In the genomic region with DNA sequence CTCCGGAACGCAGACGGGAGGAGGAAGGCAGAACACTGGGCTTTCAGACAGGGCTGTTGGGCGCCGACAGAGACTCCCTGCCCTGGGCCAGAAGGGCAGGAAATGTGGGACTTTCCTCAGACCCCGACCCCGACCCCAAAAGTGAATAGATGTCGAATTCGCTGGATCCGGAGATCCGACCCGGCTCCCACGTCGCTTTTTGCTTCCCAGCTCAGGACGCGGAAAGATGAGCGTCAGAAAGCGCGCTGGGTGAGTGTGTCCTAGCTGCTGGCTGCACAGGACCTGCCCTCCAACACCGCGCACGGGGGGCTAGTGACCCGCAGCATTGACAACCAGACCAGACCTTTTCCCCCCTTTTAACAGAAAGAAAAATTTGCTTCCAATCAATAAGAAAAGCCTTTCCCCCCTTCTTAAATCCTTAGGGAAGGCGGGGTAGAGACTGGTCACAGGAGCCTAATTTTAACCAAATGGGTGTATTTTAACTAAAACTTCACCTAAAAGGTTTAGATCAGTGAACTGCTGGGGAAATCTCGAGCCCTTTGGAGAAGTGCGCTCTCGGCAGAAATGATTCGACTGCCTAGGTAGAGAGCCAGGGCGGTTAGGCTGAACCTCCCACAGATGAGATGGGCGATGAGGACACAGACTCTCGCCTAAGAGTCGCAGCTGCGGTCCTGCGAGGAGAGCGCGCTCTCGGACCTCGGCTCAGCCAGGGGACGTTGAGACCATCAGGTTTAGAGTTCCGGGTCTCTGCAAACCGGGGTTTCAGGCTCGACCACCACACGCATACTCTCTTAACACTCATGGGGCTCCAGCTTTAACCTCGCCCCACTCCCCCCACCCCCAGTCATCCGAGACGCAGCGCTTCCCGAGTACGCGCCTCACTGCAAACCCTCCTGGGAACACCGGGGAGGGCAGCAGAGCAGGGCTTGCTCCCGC, we compare ENCODE assay signal across 9 mouse cellular contexts. TPM values are rescaled to one million over a fixed set of nuclear protein-coding genes. Genes with fewer than 3 reads are reported as not detected.
DNase-seq lines count a peak whose midpoint lies in the region; ATAC-seq lines count a peak whose summit lies in the region.
"Had no signal": no experiment of that assay in that cellular context is flagged by ENCODE, and none has a peak within 500 bp of the region (broad histone marks: within the 10 kb centered on the region; RNA-seq: fewer than 3 reads in every experiment).

No protein-coding gene starts in this region.

- H3K27me3 ChIP-seq in heart, embryonic 10.5 days (ENCODE audit: insufficient read depth, poor library complexity, severe bottlenecking), result peaks cover 87% of the 10 kb centered on the region
- H3K27me3 ChIP-seq in hindbrain, embryonic 11.5 days (ENCODE audit: control insufficient read depth, insufficient read depth, low read length), result peaks cover 70% of the 10 kb centered on the region
- H3K27me3 ChIP-seq in midbrain, embryonic 12.5 days, result peaks cover 80% of the 10 kb centered on the region

- ATAC-seq in hindbrain, embryonic 11.5 days (ENCODE audit: low FRiP score), result no peak
- ATAC-seq in midbrain, embryonic 12.5 days (ENCODE audit: low FRiP score, low read depth), result no peak

- under 1% methylated on average over 52 of the region's 52 CpGs for WGBS in heart, embryonic 10.5 days
- under 1% methylated on average over 52 of the region's 52 CpGs for WGBS in hindbrain, embryonic 11.5 days
- WGBS in midbrain, embryonic 12.5 days, result under 1% methylated on average over 52 of the region's 52 CpGs

- no peak for DNase-seq in heart, embryonic 10.5 days (ENCODE audit: low spot score)
- DNase-seq in heart, postnatal 14 days, result no peak
- DNase-seq in hindbrain, embryonic 11.5 days (ENCODE audit: low spot score), result peak; percentile 62
- DNase-seq in thymus, postnatal 36 days, result no peak
- DNase-seq in natural killer cell, adult 2 months (ENCODE audit: low spot score in 2 of 2), result no peak
- DNase-seq in adrenal gland, postnatal 14 days, result no peak

- H3K4me3 ChIP-seq in heart, embryonic 10.5 days, result peak overlapping the region; percentile 71
- peak overlapping the region; percentile 35 for H3K4me3 ChIP-seq in brown adipose tissue, adult 24 weeks (ENCODE audit: insufficient read depth, low read depth, low read length)
- peak overlapping the region; percentile 25 for H3K4me3 ChIP-seq in hindbrain, embryonic 11.5 days (ENCODE audit: low read depth, low read length)
- peak overlapping the region; percentile 54 for H3K4me3 ChIP-seq in midbrain, embryonic 12.5 days

- H3K4me2 ChIP-seq in hindbrain, embryonic 11.5 days (replicated peaks; ENCODE audit: low read depth, low read length), result peak overlapping the region; percentile 97
- peak overlapping the region; percentile 95 for H3K4me2 ChIP-seq in midbrain, embryonic 12.5 days (replicated peaks)

- peaks cover 46% of the 10 kb centered on the region for H3K4me1 ChIP-seq in heart, embryonic 10.5 days
- no peaks in the 10 kb centered on the region for H3K4me1 ChIP-seq in brown adipose tissue, adult 24 weeks (ENCODE audit: control insufficient read depth, insufficient read depth, insufficient read length, low read length)
- peaks cover 12% of the 10 kb centered on the region; the same call in 1 of the 2 replicates for H3K4me1 ChIP-seq in hindbrain, embryonic 11.5 days (replicated peaks; ENCODE audit: control insufficient read depth, insufficient read depth, low read length)
- peaks cover 44% of the 10 kb centered on the region for H3K4me1 ChIP-seq in midbrain, embryonic 12.5 days

- H3K9me3 ChIP-seq in heart, embryonic 10.5 days, result no peaks in the 10 kb centered on the region
- H3K9me3 ChIP-seq in hindbrain, embryonic 11.5 days (ENCODE audit: control insufficient read depth, low read length), result no peaks in the 10 kb centered on the region
- H3K9me3 ChIP-seq in midbrain, embryonic 12.5 days, result no peaks in the 10 kb centered on the region

- 0 out of 2 replicates have a peak overlapping the region, but pooled peaks have one; percentile 7 for H3K9ac ChIP-seq in hindbrain, embryonic 11.5 days (ENCODE audit: low read depth, low read length)
- no peak overlapping the region; the same call in 1 of the 2 replicates for H3K9ac ChIP-seq in midbrain, embryonic 12.5 days (replicated peaks)

- H3K27ac ChIP-seq in heart, embryonic 10.5 days, result peak overlapping the region; percentile 47; the same call in 1 of the 2 replicates
- no peak overlapping the region for H3K27ac ChIP-seq in brown adipose tissue, adult 24 weeks (replicated peaks; ENCODE audit: low read depth, low read length)
- no peak overlapping the region for H3K27ac ChIP-seq in hindbrain, embryonic 11.5 days (ENCODE audit: low read depth, low read length)
- no peak overlapping the region for H3K27ac ChIP-seq in midbrain, embryonic 12.5 days (replicated peaks)

- no peaks in the 10 kb centered on the region for H3K36me3 ChIP-seq in heart, embryonic 10.5 days
- H3K36me3 ChIP-seq in hindbrain, embryonic 11.5 days (ENCODE audit: control insufficient read depth, insufficient read depth, low read length), result no peaks in the 10 kb centered on the region
- no peaks in the 10 kb centered on the region for H3K36me3 ChIP-seq in midbrain, embryonic 12.5 days

- intact Hi-C loops in heart, postnatal 14 days (cut with DNase I), result loop anchor here (2.0 to 10.0 kb wide), 7 partner anchors 196 to 1504 kb away; no protein-coding TSS in a partner anchor

RNA-seq across cellular contexts. Expression of a gene that starts 1.8 kb away (rescaled TPM):
- polyA plus RNA-seq in heart, embryonic 10.5 days (2016; fragmentation: Nextera tagmentation; extraction: Ambion mirVana), result 4.6 and 5.5 TPM in 2 replicates
- 10 to 100 TPM; 12.1 to 13.5 TPM for total RNA-seq in heart, postnatal 14 days (2021)
- 6.1 and 9.8 TPM in 2 replicates for polyA plus RNA-seq in brown adipose tissue, adult 24 weeks (2012; ENCODE audit: insufficient read depth, insufficient read length, missing spikeins)
- 8.9 and 10.4 TPM in 2 replicates for polyA plus RNA-seq in hindbrain, embryonic 11.5 days (2014; fragmentation: Nextera tagmentation; extraction: Ambion mirVana)
- polyA plus RNA-seq in midbrain, embryonic 12.5 days (2016; fragmentation: Nextera tagmentation; extraction: Ambion mirVana), result 8.6 and 8.8 TPM in 2 replicates
- total RNA-seq in adrenal gland, postnatal 14 days (2021), result 21.0 and 23.4 TPM in 2 replicates

RNA-seq across cellular contexts. Expression of a gene that starts 34.7 kb away (rescaled TPM):
- polyA plus RNA-seq in heart, embryonic 10.5 days (2016; fragmentation: Nextera tagmentation; extraction: Ambion mirVana), result 23.5 and 40.2 TPM in 2 replicates
- total RNA-seq in heart, postnatal 14 days (2021), result 10 to 100 TPM in 1 of 2 experiments, 1 to 10 TPM in 1; 8.8 to 11.1 TPM
- 2.1 TPM in 1 of 2 replicates, not detected in the other for polyA plus RNA-seq in brown adipose tissue, adult 24 weeks (2012; ENCODE audit: insufficient read depth, insufficient read length, missing spikeins)
- 0.45 TPM in 1 of 2 replicates, not detected in the other for polyA plus RNA-seq in hindbrain, embryonic 11.5 days (2014; fragmentation: Nextera tagmentation; extraction: Ambion mirVana)
- polyA plus RNA-seq in midbrain, embryonic 12.5 days (2016; fragmentation: Nextera tagmentation; extraction: Ambion mirVana), result 0.33 TPM in 1 of 2 replicates, not detected in the other
- total RNA-seq in adrenal gland, postnatal 14 days (2021), result 3.5 and 5.0 TPM in 2 replicates
- total RNA-seq: left cerebral cortex, postnatal 36 days had no signal
